Mouse (Mus musculus) T-helper 2 cell (primary cell): ENCODE data around the gene Ptcd3.

Experiments
- in situ Hi-C: fragments of 300-600 bp; cut with MboI, MseI; formaldehyde crosslinking; loops from one replicate; pipeline ENCODE4 v1.15.1; 2025; ENCODE audit warnings: high pct_unique_total_duplicates

Gene Ptcd3

DNA sequence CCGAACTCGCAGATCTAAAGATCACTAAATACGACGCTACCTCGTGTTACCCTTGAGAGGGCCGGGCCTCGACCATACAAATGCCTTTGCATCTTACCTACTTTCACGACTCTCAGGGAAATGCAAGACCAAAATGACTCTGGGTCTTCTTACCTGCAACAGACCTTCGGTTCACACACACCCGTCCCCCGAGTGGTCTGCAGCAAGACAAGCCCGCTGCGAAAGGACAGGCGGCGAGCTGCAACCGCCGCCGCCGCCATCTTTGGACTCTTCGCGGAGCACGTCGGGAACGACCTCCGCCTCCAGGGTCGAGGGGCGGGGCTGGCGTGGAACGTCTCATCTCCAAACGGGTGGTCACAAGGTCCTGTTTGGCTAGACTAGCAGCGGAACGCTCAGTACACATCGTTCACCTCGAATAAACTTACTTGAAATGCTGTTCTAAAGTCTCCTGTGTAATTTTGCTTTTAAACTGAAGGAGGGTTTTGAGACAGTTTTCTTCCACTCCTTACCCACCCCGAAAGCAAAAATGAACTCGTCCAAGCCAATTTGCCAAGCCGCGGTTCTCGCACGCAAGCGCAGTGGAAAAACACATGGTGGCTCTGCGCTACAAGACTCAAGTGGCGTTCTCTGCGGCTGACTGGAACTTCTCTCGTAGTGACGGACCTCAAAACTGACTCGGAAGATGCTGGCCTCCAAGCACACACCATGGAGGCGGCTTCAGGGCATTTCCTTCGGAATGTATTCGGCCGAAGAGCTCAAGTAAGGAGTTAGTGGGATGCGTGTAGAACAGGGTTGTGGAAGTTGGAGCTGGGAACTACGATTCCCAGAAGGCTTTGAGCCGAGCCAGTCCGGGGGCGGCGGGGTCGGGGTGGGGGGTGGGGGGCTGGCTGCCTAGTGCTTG, at the start of gene Ptcd3, which contains the start of gene Polr1a:
Ptcd3 (minus strand) TSS at position 270 of the 901 bp plus-strand sequence.
Polr1a (plus strand) TSS at position 573 of the 901 bp plus-strand sequence.
- in situ Hi-C loops: no loop called here

DNA sequence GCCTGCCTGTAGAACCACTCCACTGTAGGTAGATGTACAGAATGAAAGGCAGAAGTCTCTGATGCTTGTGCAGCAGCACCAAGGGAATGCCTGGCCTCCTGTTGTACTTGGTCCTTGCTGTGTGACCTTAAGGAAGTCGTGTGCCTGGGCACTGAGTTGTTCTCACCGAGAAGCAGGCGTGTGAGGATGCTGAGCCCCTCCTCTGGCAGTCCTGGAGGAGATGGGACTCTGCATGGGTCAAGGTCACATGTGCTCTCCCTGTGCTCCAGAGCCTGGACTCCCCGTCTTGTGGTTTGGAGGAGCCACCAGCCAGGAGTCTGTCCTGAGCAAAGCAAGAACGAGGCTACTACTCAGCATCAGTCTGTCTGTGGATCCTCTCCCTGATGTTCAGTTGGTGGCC, 42.6 kb upstream of the Ptcd3 start:
- in situ Hi-C loops: no loop called here

DNA sequence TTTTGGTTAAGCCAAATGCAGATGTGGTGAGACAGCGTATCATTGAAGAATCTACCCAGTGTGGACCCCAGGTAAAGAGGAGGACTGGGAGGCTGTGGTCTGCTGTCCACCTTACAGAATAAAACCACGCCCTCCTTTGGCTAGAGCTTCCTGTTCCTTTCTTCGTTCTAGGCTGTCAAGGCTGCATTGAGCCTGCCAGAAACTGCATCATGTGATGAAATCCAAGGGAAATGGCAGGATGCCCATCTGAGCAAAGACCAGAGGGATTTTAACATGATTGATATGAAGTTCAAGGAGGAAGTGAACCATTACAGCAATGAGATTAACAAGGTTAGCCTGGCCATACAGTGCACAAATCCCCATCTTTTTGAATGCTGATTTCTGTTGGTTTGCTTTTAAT, 42.0 kb upstream of the Ptcd3 start:
- in situ Hi-C loops: no loop called here

- in situ Hi-C loops: no loop called here
These were observed 41.2 kb upstream of the Ptcd3 start for GRCm38 (mm10) chr6:71949721-71950120.

- in situ Hi-C loops: no loop called here
These were observed 37.6 kb upstream of the Ptcd3 start for GRCm38 (mm10) chr6:71946121-71946520.

DNA sequence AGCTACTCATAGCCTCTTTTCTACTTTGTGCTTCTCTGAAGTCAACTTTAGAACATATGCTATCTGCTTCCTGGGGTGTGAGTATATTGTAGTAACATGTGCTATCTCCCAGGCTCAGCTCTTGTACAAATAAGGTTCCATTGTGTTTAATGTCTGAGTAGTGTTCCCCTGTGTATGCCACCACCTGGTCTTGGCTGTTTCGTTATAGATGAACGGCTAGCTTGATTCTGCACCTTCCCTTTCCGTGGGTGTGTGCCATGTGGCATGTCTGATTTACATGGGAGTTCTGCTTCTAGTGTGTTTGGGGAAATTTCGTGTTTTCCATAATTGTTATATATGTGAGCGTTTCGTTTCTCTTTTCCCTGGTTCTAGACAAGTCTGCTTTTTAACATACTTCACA, 36.6 kb upstream of the Ptcd3 start:
- in situ Hi-C loops: no loop called here

DNA sequence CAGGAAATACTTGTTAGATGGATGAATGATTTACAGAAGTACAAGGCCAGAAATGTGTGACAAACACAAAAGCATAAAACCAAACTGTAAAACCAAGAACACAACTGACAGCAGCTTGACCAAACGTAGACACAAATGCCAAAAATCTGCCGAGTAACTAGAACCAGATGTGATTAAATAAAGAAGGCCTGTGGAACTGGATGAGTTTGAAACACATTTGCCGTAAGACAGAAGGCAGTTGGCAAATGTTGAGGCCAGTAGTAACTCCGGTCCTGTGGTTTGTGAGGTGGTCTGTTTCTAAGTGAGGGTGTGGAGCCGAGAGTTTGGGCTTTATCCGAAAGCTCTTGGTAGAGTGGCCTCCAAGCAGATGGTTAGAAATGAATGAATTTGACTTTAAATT, 32.4 kb upstream of the Ptcd3 start:
- in situ Hi-C loops: no loop called here

DNA sequence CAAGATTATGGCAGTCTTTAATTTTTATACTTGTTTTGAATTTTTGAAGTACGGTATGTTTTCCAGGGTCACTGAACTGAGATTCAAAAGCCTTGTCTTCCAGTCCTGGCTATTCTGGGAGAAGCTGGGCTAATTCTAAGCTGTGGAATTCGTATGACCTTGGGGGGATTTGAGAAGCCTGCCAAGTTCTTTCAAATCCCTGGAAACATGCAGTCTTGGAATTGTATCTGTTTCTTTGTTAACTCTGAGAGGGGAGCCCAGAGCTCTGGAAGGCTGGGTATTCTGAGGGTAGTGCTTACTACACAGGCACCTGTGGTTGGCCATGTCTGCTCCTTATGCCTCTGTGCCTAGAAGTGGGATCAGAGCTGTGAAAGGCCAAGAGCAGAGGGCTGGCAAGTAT, 27.2 kb upstream of the Ptcd3 start:
- in situ Hi-C loops: no loop called here

- in situ Hi-C loops: no loop called here
These were observed 25.6 kb upstream of the Ptcd3 start for GRCm38 (mm10) chr6:71934081-71934556.

GRCm38 (mm10) chr6:71932347-71932746, 23.8 kb upstream of the Ptcd3 start:
- in situ Hi-C loops: no loop called here

DNA sequence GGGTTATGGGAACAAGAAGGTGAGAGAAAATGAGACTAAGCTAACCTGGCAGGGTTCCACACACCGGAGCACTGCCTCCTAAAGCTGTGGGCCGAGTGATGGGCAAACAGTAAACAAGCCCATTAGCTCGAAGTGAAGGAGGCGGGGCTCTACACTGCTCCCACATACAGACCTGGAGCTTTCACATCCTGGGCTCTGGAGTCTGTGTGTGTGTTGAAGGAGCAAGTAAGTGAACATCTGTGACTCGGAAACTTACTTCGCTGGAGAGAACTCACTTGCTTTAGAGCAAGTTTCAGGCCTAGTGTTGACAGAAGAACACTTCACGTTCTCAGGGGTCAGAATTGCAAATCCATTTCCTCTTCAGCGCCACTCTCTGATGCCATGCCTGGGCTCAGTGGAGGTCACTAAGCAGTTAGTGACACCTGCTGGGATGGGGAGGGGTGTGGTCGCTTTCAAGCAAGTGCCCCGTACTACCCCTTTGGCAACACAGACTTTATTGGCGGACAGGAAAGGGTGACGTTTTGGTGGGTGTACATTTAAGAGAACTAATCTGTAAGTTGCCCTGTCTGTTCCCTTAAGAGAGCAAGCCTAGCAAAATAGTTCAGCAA, 22.4 kb upstream of the Ptcd3 start:
- in situ Hi-C loops: no loop called here

- in situ Hi-C loops: no loop called here
These were observed 21.5 kb upstream of the Ptcd3 start for GRCm38 (mm10) chr6:71930053-71930452.

DNA sequence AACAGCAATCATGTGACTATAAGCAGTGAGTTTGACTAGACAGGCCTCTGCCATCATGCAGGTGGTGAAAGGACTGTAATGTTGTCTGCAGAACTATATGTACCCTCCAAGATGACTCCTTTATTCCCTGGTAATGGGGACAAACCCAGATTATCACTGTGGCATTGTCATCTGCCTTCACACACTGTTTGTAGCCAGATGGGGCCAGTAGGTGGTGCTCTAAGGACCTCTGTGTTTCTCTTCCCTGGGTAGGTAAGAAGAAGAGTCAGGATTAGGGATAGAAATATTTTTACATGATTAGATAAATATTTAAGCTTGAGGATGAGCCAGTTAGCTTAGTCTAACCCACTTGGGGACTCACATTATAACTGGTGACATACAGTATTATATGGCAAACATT, 19.4 kb upstream of the Ptcd3 start:
- in situ Hi-C loops: loop anchor here (5.0 kb wide), 1 partner anchor 239 kb away; no protein-coding TSS in a partner anchor

DNA sequence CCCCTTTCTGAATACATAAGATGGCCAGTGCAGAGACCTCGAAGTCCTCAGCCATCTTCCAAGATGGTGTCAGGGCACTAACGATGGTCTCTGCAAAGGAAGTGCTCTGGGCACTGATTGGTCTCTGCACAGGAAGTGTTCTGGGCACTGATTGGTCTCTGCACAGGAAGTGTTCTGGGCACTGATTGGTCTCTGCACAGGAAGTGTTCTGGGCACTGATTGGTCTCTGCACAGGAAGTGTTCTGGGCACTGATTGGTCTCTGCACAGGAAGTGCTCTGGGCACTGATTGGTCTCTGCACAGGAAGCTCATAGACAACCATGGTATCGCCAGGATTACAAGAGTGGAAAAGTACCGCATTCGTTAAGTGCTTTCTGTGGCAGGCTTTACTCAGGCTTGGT, 16.7 kb upstream of the Ptcd3 start:
- in situ Hi-C loops: loop anchor here (5.0 kb wide), 1 partner anchor 242 kb away; no protein-coding TSS in a partner anchor

DNA sequence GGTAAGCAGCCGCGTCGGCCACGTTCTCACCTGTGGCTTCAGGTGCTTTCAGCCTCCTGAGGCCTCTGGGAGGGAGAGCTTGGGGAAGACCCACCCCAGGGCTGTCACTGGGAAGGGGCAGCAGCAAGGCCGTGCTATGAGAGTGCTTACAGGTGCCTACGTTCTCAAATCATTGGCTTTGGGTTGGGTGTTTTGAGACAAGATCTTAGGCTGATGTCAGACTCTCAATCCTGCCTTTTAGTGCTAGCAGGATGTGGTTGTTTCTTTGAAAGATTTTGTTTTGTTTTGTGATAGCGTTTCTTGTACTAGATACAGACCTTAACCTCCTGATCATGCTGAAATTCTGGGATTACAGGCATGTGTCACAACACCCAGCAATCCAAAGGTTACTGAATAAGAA, 12.2 kb upstream of the Ptcd3 start:
- in situ Hi-C loops: no loop called here

- in situ Hi-C loops: no loop called here
These were observed 3.3 kb upstream of the Ptcd3 start for GRCm38 (mm10) chr6:71911686-71912450.

DNA sequence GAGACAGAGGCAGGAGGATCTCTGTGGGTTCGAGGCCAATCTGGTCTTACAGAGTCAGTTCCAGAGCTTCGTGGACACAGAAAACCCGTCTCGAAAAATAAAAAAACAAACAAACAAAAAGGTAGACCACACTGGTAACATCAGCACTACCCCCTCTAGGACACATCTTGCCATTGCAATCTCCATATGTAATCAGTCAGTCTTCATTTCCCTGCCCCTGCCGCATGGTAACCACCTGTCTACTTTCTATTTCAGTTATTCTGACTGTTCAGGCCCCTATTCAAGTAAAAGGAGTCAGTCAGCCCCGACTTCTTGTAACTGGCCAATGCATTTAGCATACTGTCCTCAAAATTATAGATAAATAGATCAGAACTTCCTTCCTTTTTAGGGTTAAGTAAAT, 1.3 kb upstream of the Ptcd3 start:
- in situ Hi-C loops: no loop called here

- in situ Hi-C loops: no loop called here
These were observed 834 bp upstream of the Ptcd3 start for GRCm38 (mm10) chr6:71909384-71909783.

GRCm38 (mm10) chr6:71907702-71908235, 781 bp downstream of the Ptcd3 start:
- in situ Hi-C loops: no loop called here

- in situ Hi-C loops: no loop called here
These were observed 15.3 kb downstream of the Ptcd3 start for GRCm38 (mm10) chr6:71893263-71893662.

- in situ Hi-C loops: no loop called here
These were observed 30.4 kb downstream of the Ptcd3 start for GRCm38 (mm10) chr6:71877965-71878760.
